Mouse (Mus musculus) embryonic fibroblast, embryonic 13.5 days (primary cell): ENCODE measurements around the gene Fam205a4. TPM values are rescaled to one million over a fixed set of nuclear protein-coding genes. Genes with fewer than 3 reads are reported as not detected.
"Not testable (repeated sequence)": the region's sequence is repeated elsewhere in the genome, so short reads cannot be mapped to it uniquely, and the experiment has no call there.

Experiments used
- H3K27ac ChIP-seq: 2 replicates; pipeline ENCODE4 v1.5.1; 2012; ENCODE audit warnings: low read length, control low read depth, inconsistent platforms; ENCODE audit not compliant: insufficient read depth
- H3K4me1 ChIP-seq: 2 replicates; pipeline ENCODE4 v1.6.1; 2011; ENCODE audit warnings: low read length; ENCODE audit not compliant: control insufficient read depth, insufficient read depth
- H3K4me3 ChIP-seq: 2 replicates; pipeline ENCODE4 v1.5.1; 2011; ENCODE audit warnings: mild to moderate bottlenecking, control low read depth, low read length; ENCODE audit not compliant: insufficient read depth
- polyA plus RNA-seq: library from polyadenylated mRNA; stranded (reverse); fragments of >200 nt; gene quantifications from 2 replicates; pipeline ENCODE4 v1.2.4, GENCODE M21; 2011; ENCODE audit warnings: low read depth; ENCODE audit not compliant: missing spikeins, insufficient read length

Gene Fam205a4
- 0.21 TPM in 1 of 2 replicates, not detected in the other for polyA plus RNA-seq

DNA sequence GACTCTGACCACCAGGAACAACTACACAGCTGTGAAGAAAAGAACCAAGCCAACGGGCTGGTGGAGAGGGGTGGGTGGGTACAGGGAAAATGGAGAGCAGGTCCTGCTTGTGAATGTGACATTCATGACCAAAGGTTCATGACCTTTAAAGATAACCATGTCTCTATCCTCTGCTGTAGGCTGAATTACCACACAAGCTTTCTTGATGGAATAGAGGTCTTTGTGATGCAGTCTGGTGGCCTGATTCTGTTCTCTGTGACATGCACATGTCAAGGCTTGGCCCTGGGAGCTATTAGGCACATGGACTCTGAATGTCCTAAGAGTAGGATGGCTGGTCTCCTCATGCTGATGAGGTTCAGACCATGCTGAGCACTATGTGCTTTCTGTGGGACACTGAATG, at the start of gene Fam205a4:
Fam205a4 (plus strand) TSS at position 301 of the 400 bp plus-strand sequence.
- H3K27ac ChIP-seq, H3K4me3 ChIP-seq, H3K4me1 ChIP-seq: not testable (repeated sequence)

GRCm38 (mm10) chr4:41941272-41941671, 24.6 kb upstream of the Fam205a4 start, which contains the start of gene Gm20878:
TSS of gene Gm20878 (plus strand) at chr4:41941572.
- not testable (repeated sequence) for H3K4me1 ChIP-seq, H3K27ac ChIP-seq, H3K4me3 ChIP-seq

Other genes with a start within 250 kb of the Fam205a4 start
- 81.6 and 98.1 TPM in 2 replicates for gene Dctn3, start 242.9 kb upstream of the Fam205a4 start, polyA plus RNA-seq
- not detected in 2 replicates for gene Arid3c, start 234.9 kb upstream of the Fam205a4 start, polyA plus RNA-seq
- 25.1 and 25.5 TPM in 2 replicates for gene Galt, start 210.8 kb upstream of the Fam205a4 start, polyA plus RNA-seq
- 78.6 and 103 TPM in 2 replicates for gene Sigmar1, start 209.9 kb upstream of the Fam205a4 start, polyA plus RNA-seq
- gene Ccl27a, start 191.8 kb upstream of the Fam205a4 start, polyA plus RNA-seq, result 12.6 and 13.4 TPM in 2 replicates
- gene Gm21541, start 62.4 kb upstream of the Fam205a4 start, polyA plus RNA-seq, result not detected in 2 replicates
- 1.1 and 1.6 TPM in 2 replicates for gene Gm20878, start 24.5 kb upstream of the Fam205a4 start, polyA plus RNA-seq
- gene Gm21093, start 68.7 kb downstream of the Fam205a4 start, polyA plus RNA-seq, result not detected in 2 replicates
- gene Gm3893, start 125.1 kb downstream of the Fam205a4 start, polyA plus RNA-seq, result not detected in 2 replicates
- not detected in 2 replicates for gene Gm13304, start 148.8 kb downstream of the Fam205a4 start, polyA plus RNA-seq
- gene Gm13306, start 187.4 kb downstream of the Fam205a4 start, polyA plus RNA-seq, result not detected in 2 replicates
- not detected in 2 replicates for gene Gm13305, start 202.5 kb downstream of the Fam205a4 start, polyA plus RNA-seq